Mouse (Mus musculus): Measurements from ENCODE around the gene Foxp1. TPM values are rescaled to one million over a fixed set of nuclear protein-coding genes. Genes with fewer than 3 reads are reported as not detected.

The Foxp1 gene
- polyA plus RNA-seq, 2 experiments from 2014 or later = 210 to 217 TPM

DNA sequence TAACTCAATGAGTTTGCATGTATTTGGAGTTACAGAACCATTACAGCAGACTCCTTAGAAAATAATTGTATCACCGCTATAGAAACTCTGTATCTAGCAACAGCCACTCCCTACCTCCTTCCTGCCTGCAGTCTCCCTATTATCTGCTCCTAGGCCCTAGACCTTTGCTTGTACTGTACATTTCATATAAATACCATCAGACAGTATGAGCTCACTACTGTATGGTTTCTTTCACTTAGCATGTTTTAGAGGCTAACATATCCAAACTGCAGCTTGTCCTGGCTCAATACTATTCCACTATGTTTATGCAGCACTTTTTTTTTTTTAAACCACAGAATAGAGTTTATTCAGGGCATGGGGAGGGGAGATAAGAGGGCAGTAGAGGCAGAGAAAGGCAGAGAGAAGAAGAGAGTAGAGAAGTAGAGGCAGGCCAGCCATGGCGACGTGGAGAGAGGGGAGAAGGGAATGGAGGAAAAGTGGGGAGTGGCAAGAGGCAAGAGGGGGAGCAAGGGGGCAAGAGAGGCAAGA lies 539.1 kb downstream of the Foxp1 start:
- ATAC-seq = no peak

DNA sequence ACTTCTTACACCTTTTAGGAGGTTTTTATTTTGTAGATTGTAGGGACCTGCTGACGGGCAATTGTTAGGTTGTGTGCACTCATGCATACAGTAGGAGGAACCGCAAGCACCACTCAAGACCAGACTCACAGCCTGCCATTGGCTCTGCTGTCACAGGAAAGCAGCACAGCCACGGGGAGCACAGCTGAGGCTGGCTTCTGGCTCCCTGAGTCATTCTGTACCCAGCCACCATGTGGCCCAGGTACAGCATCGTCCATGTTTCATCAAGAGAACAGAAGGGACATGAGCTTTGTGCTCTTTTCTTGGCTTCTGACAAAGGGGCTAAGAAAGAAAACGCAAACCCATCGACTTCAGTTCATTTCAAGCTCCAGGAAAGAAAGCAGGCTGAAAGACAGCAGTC lies 541.3 kb downstream of the Foxp1 start:
- ATAC-seq = no peak

GRCm38 (mm10) chr6:98980432-98980831 lies 542.1 kb downstream of the Foxp1 start:
- no peak for ATAC-seq

GRCm38 (mm10) chr6:98980001-98980400 lies 542.5 kb downstream of the Foxp1 start:
- ATAC-seq = no peak

- no peak for ATAC-seq
These were observed 544.7 kb downstream of the Foxp1 start for GRCm38 (mm10) chr6:98977806-98978205.

DNA sequence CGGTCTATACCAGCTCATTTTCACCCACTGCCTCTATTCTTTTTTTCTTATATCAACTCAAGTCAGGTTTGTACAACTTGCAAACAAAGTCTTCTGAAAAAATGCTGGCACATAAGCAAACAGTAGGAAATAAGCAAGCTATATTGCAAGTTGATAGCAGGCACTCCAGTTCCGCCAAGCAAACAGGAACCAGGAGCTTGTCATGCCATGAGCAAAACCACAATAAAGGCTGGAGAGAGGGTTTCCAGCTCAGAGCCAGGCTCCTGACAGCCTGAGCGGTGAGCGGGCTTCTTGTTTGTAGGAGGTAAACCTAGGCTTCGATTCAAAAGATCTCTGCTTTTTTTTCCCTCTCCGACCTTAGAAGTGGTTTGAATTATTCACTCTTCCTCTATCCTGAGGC lies 546.6 kb downstream of the Foxp1 start:
- ATAC-seq = no peak

DNA sequence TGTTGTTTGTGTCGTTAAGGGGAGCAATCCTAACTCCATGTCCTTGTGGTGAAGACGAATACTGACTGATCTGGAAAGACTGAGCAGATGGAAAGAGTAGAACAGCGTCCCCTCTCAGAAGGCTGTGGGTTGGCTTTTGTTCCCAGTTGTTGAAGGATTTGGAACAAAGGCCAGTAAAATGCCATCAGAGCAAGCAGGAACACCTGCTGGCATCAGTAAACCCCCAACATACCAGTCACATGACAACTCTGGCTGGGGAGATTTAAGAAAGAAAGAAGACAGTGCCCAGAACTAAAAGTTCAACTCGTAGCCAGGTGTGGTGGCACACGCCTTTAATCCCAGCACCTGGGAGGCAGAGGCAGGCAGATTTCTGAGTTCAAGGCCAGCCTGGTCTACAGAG lies 549.1 kb downstream of the Foxp1 start:
- ATAC-seq = no peak

GRCm38 (mm10) chr6:98972404-98972803 lies 550.1 kb downstream of the Foxp1 start:
- no peak for ATAC-seq

GRCm38 (mm10) chr6:98959333-98959732 lies 563.2 kb downstream of the Foxp1 start:
- ATAC-seq = no peak

- ATAC-seq = no peak
These were observed 565.9 kb downstream of the Foxp1 start for GRCm38 (mm10) chr6:98956522-98957169.

DNA sequence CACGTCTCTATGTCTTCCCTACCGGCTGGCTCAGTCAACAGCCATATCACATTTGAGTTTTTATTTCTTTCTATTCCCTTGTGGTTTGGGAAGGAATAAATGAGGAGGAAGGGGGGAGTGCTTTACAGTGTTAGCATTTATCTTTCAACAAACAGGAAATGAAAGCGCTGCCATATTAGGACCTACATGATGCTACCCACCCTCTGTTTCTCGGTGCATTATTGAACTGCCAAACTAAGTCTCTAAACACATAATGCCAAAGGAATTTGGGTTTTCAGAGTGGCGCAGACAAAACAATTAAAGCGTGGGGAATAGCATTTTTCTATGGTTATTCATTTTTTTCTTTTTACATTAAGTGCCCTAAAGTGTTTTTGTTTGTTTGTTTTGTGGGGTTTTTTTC lies 566.8 kb downstream of the Foxp1 start:
- ATAC-seq = no peak

GRCm38 (mm10) chr6:98954439-98954838 lies 568.1 kb downstream of the Foxp1 start:
- no peak for ATAC-seq

DNA sequence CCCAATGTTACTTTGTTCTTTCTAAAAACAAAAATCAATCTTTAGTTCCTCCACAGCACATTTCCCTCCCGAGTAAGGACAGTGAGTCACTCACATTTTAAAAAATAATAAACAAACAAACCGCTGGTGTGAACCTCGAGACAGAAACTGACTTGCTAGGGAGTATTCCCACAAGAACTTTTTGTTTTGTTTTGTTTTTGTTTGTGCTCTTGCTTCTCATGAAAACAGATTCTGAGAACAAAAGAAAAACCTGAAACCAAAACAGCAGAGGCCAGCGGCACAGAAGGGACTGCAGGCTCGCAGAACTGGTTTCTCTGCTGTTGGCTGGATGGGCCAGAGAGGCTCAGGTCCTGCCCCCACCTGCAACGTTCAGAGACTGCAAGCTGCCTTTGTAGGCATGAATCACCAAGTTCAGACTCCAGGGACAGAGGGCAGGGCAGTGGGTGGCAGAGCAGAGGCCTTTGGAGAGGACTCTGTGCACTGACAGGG lies 572.8 kb downstream of the Foxp1 start:
- ATAC-seq = no peak

GRCm38 (mm10) chr6:98949286-98949685 lies 573.2 kb downstream of the Foxp1 start:
- ATAC-seq = no peak

GRCm38 (mm10) chr6:98948153-98949141 lies 574.1 kb downstream of the Foxp1 start:
- ATAC-seq = no peak

- no peak for ATAC-seq
These were observed 574.9 kb downstream of the Foxp1 start for GRCm38 (mm10) chr6:98947486-98948152.

- ATAC-seq = no peak
These were observed 575.8 kb downstream of the Foxp1 start for GRCm38 (mm10) chr6:98946731-98947130.

- no peak for ATAC-seq
These were observed 576.8 kb downstream of the Foxp1 start for GRCm38 (mm10) chr6:98945496-98946412.

DNA sequence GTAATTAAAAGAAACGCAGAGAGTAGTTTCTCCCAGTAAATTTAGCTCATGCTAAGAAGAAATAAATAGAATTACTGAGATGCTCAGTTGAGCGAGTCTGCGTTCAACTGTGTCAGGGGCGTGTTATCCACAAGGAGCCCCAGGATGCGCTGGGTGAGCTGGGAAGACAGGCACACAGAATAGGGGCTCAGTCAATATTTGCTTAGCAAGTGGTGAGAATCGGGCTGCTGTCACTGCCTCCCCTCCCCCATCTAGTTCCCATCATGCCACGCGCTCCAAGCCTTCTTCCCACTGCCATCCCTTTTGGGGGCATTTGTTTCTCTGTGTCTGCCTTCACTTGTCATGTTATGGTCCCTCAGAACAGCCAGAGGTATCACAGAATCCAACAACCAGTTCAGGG lies 584.2 kb downstream of the Foxp1 start:
- ATAC-seq = no peak

GRCm38 (mm10) chr6:98937513-98937912 lies 585.0 kb downstream of the Foxp1 start:
- ATAC-seq = no peak

DNA sequence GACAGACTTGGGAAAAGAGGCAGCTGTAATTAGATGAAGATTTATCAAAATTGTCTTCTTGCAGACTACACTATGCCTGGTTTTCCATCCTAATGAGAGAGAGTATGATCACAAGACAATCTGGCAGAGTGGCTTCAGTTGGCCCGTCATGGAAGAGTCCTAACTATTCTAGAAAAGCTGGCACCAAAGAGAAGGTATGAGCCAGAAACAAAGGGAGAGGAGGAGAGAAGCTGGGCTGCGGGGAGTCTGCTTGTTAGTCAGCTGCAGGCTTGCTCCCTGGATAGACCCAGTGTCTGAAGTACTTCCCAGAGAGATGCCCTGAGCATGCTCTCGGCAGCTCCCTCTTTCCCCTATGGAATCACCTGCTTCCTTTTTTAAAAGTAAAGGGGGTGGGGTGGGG lies 586.1 kb downstream of the Foxp1 start:
- ATAC-seq = no peak

- ATAC-seq = no peak
These were observed 587.4 kb downstream of the Foxp1 start for GRCm38 (mm10) chr6:98935169-98935568.

All from activated CD4-positive, CD25-positive, alpha-beta regulatory T cell, adult 4 months (primary cell).